Mouse (Mus musculus): ENCODE measurements around the gene Polr1d. TPM values are rescaled to one million over a fixed set of nuclear protein-coding genes. Genes with fewer than 3 reads are reported as not detected.

Polr1d gene
- total RNA-seq, 2 experiments from 2014 or later = 71.6 to 78.8 TPM

GRCm38 (mm10) chr5:147054747-147055270, 22.0 kb upstream of the Polr1d start:
- DNase-seq = no peak

DNA sequence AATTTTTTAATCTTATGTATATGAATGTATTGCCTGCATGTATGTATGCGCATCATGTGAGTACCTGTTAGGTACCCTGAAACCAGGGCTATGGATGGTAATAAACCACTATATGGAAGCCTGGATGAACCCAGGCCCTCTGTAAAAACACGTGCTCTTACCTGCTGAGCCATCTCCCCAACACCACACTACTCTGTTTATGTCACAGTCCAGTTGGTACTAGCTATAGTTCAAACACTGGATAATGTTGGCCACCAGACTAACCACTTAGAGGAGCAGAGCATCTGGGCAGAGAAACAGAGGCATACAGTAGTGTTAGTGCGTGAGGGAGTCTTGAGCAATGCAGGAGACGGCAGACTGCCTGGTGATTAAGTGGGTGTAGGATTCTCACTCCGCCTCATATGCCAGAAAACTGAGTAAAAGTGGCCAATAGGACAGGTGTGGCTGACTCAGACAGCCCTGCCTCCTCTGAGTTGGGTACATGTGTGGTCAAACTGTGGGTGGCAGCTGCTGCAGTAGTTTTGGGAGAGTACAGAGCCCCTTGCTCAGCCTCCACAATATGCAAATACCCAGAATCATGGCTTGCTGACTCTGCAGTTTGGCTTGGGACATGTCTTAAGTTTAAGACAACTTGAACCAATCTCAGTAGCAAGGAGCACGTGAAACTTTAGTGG, 21.1 kb upstream of the Polr1d start:
- no peak for DNase-seq

DNA sequence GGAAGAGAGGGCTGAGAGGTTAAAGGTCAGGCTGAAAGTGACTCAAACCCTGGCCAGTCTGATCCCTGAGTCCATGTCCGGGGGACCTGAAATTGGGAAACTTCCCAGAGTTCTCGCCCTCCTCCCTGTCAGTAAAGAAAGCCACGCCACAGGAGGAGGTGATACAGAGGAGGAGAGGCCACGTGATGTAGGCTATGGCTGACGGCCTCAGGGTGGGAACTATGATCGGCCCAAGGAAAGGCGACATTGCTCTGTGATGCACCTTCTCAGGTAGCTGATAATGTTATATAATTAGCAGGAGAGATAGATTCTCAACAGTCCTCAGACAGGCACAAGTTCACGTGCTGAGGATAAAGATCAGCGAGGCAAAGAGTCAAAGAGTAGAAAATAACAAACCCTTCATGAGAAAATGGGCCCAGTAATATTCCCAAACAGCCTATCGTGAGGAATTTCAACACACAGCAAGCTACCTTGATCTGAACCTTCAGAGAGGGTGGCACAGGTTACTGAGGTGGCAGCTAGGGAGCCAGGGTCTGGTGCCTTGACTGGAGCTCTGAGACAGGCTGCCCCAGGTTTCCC, 20.0 kb upstream of the Polr1d start:
- no peak for DNase-seq

GRCm38 (mm10) chr5:147057626-147058414, 19.0 kb upstream of the Polr1d start:
- no peak for DNase-seq

- no peak for DNase-seq
Observed at GRCm38 (mm10) chr5:147058661-147059060, 18.2 kb upstream of the Polr1d start.

DNA sequence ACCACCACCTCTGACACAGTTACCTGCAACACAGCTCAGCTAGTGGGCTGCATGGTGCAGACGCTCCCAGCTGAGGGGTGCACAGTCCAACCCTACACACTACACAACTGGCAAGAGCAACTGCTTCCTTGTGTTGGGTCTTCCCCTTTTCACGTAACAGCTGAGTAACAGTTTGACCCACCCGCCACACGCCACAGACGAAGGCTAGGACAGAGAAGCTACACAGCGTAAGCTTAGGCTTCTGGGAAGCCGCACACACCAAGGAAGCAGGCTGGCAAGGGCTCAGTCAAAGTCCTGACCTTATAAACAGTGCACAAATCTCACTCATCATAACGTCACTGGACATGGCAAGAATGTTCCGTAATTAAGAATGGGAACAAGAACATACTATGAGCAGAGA, 17.5 kb upstream of the Polr1d start:
- DNase-seq = no peak

- DNase-seq = no peak
Observed at GRCm38 (mm10) chr5:147060024-147060423, 16.8 kb upstream of the Polr1d start.

DNA sequence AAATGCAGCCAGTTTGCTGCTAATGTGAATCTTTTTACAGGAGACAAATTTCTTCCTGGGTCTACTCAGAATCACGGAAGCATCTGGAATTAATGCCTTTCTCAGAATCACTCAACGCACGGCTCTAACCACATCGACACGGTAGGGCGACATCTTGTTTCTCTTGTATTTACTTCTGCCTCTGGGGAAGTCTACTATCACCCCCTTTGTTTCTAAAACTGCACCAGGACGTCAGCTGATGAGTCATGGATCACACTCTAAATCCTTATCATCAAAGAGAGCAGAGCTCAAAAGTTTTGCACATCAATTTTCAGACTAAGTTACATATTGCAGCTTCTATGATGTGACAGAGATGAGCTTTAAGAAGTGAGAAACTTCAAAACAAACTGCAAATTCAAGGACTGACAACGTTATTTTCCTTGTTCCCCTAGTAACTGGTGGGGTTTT, 13.6 kb upstream of the Polr1d start:
- DNase-seq = peak; percentile 49 to 52

- DNase-seq = no peak
Observed at GRCm38 (mm10) chr5:147066129-147066528, 10.7 kb upstream of the Polr1d start.

DNA sequence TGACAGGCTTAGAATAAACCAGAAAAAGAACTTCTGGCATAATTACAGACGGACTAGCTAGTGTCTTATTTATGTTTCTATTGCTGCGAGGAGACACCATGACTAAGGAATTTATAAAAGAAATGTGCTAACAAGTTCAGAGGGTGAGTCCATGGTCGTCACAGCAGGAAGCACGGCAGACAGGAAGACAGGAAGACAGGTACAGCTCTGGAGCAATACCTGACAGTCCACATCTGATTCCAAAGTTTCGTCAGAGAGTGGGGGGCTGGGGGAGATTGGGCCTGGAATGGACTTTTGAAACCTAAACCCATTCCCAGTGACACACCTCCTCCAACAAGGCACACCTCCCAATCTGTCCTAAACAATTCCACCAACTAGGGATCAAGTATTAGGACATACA, 9.9 kb upstream of the Polr1d start:
- DNase-seq = no peak

- no peak for DNase-seq
Observed at GRCm38 (mm10) chr5:147068876-147069275, 8.0 kb upstream of the Polr1d start.

GRCm38 (mm10) chr5:147070791-147071516, 5.9 kb upstream of the Polr1d start:
- DNase-seq = no peak

DNA sequence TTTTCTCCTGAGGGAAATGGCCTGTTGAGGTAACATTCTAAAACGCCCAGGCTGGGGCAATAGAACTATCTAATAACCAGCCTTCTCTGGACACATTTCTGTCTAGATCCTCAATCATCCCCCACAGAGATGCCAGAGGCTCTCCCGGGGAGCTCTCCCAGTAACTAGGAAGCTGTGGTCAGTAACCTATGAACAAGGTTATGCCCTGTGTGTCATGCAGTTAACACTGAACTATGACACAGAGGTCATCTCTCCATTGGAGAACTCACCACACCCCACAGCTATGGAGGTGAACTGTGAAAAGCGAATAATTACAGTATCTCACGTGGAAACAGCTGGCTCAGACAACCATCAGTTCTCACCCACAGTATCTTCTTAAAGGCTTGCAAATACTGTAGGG, 5.0 kb upstream of the Polr1d start:
- DNase-seq = no peak

DNA sequence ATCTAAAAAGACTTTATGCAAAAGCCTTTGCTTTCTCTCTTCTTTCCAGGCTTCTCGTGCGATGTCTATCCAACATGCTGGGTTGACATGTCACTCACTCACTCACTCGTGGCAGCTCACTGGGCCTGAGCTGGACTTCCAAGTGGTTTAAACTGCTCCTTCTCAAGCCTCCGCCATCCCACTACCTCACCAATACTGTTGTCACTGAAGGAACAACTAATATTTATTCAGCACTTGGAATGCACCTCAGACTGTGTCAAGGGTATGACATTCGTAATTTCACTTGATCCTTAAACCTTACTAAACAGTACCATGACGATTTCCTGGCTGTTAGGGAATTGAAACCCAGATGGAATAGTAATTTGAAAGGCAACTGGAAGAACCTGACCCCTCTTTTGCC, 3.0 kb upstream of the Polr1d start:
- DNase-seq = no peak

DNA sequence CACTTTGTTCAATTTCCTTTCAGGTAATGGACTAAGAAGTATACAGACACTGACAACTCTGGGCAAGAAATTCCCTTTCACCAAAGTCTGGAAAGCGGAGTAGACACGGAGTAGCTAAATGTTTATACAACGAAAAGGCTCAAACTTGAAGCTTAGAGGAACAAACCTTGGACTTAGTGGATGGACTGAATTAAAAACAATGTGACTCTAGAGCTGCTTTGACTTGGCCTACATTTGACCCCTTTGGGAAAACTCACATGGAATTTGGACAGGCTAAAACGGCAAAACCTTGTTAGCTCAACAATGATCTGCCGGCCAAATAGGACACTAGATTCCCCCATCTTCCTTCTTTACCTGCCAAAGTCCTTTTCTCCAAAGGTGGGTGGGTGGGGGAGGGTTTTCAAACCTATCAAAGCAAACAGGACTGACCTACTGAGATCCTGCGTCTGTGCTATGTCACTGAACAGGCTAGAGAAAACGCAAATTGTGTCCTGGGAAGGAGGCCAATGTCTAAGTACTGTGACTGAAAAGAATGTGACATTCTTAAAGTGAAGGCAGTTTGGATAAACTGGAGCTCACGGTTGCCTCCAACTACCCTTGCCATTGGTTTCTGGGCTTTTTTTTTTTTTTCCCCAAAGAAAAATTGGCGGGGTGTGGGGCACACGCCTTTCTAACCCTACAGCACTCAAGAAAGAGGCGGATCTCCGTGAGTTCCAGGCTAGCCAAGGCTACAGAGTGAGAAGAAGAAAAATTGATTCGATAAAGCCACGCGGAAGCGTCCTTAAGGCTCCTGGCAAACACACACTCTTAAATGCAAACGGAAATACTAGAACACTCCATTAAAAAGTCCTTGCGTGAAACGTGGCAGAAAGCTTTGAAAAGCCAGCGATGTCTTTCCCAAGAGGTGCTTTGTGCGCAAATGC, 1.5 kb upstream of the Polr1d start:
- peak; percentile 70 to 72 for DNase-seq

GRCm38 (mm10) chr5:147076026-147076798, 638 bp upstream of the Polr1d start, which contains the start of gene Lnx2:
Lnx2 (minus strand) TSS chr5:147076586.
- DNase-seq = peak; percentile 99 to 100

DNA sequence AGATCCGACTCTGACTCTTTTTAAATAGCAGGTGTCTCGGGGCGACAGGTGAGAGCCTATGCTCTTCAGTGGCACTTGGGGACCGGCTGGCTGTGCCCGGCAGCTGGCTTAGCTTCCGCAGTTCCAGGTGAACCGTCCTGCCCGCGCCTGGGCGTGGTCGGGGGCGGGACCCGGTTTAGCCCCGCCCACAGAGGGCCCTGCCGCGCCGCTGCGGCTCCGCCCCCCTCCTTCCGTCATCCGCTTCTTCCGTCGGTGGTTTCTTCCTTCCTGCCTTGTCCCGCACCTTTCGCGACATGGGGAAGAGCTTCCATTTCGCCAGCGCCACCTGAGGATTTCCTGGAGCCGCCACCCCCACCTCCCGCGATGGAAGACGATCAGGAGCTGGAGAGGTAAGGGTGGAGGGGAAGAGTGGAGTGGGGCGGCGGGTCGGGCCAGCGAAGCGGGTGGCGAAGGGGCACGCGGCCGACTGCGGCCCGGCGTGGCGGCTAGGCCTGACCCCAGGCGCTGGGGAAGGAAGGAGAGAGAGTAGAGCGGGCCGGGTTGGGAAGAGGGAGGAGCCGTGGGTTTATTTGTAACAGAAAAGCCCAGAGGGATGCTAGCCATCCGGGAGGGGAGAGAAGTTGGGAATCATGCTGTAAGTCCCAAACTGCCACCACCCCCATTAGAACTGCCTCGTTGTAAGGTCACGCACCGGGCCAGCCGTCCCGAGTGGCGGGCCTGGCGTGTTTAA, 620 bp downstream of the Polr1d start:
- DNase-seq = peak; percentile 93 to 94

GRCm38 (mm10) chr5:147078110-147078900, 1.5 kb downstream of the Polr1d start:
- no peak for DNase-seq
